Mouse (Mus musculus) olfactory bulb, adult 2 months (tissue): ENCODE data around the gene Nadk.

ENCODE experiments used
- CTCF ChIP-seq: fragments of 200-500 bp; IDR thresholded peaks from 2 replicates; pipeline ENCODE4 v1.5.1; 2012; ENCODE audit warnings: low read depth, mild to moderate bottlenecking, low read length, moderate library complexity; ENCODE audit not compliant: insufficient read depth
- POLR2A ChIP-seq: fragments of 200-500 bp; IDR thresholded peaks from 2 replicates; pipeline ENCODE4 v1.6.1; 2012; ENCODE audit warnings: mild to moderate bottlenecking, low read depth, low read length, moderate library complexity; ENCODE audit not compliant: insufficient read depth

GRCm38 (mm10) chr4:155598536-155598935 is 36.4 kb downstream of the Nadk start:
- TF ChIP-seq POLR2A (no peak), CTCF (no peak)
